Mouse (Mus musculus) cerebellum, postnatal 36 days (tissue): ENCODE data around the gene Rasgrf2.

Experiments
- DNase-seq, 2 experiments: peaks; one replicate each; pipeline ENCODE4 v3.0.0; 2021 to 2022; ENCODE audit warnings: mixed read lengths in 2 of 2

The Rasgrf2 gene

DNA sequence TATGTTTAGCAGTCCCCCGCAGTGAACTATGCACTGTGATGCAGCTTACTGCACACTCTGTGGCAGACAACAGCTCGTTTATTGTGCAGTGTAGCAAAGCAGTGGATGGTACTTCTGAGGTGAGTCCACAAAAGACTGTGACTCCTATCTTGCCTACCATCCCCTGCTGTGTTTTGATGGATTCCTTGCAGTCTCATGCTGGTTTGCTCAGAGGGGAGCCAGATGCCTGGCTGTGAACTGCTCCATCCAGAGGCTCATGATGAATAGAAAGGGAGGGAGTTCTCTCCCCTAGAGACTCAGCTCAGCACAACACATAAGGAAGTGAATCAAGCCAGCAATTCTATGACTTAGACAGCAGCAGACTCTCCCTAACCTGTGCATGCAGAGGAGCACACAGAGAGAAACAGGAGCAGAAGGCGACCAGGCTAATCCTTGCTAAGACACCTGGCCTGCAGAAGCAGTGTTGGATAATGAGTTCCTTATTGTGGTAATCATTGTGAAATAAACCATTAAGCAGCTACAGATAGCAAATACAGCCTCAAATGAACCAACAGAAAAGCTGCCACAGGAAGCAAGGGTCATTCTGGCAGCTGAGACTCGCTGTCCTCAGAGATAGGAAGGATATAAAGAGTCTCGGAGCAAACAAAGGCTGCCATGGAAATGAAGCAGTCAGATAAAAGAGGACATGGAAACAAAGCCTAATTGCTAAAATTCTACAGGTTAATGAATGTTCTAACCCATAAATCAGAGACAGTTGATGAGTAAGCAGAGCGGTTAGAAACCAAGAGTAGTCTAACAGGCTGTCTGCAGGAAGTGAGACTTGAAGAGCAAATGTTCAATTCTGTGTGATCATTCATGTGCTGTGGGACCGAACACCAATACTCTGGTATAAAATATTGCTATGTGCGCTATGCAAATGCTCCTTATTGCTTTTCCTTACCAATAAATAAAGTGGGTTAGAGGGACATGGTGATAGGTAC is 89.6 kb downstream of the Rasgrf2 start:
- DNase-seq: no peak

GRCm38 (mm10) chr13:92030364-92031057 is 100.9 kb downstream of the Rasgrf2 start:
- DNase-seq: no peak

- no peak for DNase-seq
These were observed 101.8 kb downstream of the Rasgrf2 start for GRCm38 (mm10) chr13:92029666-92030065.

- no peak for DNase-seq
These were observed 103.5 kb downstream of the Rasgrf2 start for GRCm38 (mm10) chr13:92027951-92028350.

DNA sequence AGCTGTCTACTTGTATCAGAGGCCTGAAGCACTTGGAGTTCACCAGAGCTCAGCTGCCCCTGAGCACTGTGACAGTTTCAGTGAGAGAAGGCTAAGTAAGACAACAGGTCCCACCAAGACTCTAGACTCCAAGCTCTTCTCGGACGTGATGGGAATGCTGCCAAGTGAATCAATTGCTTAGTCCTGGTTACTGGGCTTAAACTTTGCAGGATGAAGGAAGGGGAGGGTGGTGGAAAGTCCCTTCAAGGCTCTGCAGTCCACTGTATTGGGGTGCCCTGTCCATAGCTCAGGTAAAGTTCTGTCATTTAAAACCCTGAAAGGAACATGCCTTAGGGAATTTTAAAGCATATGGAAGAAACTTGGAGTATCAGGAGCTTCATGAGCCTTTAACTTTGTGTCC is 104.8 kb downstream of the Rasgrf2 start:
- DNase-seq: no peak

GRCm38 (mm10) chr13:92025124-92025523 is 106.3 kb downstream of the Rasgrf2 start:
- DNase-seq: no peak

DNA sequence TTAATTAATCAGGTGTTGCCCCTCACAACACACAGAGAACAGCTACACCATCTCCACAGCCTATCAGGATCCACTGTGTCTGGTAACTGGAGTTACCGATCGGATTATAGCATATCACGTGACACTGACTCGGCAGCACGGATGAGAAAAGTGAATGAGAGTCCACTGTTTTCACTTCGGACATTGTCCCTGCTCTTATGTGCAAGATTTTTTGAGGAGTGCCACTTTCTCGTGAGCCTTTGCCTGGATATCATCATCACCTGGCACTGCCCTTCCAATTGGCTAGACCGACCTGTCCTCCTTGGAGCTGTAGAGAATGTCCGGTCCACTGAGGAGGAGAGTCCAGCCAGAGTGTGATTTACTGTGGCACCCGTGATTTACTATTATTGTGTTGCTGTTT is 109.3 kb downstream of the Rasgrf2 start:
- no peak for DNase-seq

- DNase-seq: no peak
These were observed 134.5 kb downstream of the Rasgrf2 start for GRCm38 (mm10) chr13:91996929-91997328.

GRCm38 (mm10) chr13:91991412-91991811 is 140.0 kb downstream of the Rasgrf2 start:
- DNase-seq: no peak

GRCm38 (mm10) chr13:91990709-91991284 is 140.7 kb downstream of the Rasgrf2 start:
- no peak for DNase-seq

GRCm38 (mm10) chr13:91988378-91988777 is 143.1 kb downstream of the Rasgrf2 start:
- no peak for DNase-seq

- no peak for DNase-seq
These were observed 144.5 kb downstream of the Rasgrf2 start for GRCm38 (mm10) chr13:91986958-91987357.

DNA sequence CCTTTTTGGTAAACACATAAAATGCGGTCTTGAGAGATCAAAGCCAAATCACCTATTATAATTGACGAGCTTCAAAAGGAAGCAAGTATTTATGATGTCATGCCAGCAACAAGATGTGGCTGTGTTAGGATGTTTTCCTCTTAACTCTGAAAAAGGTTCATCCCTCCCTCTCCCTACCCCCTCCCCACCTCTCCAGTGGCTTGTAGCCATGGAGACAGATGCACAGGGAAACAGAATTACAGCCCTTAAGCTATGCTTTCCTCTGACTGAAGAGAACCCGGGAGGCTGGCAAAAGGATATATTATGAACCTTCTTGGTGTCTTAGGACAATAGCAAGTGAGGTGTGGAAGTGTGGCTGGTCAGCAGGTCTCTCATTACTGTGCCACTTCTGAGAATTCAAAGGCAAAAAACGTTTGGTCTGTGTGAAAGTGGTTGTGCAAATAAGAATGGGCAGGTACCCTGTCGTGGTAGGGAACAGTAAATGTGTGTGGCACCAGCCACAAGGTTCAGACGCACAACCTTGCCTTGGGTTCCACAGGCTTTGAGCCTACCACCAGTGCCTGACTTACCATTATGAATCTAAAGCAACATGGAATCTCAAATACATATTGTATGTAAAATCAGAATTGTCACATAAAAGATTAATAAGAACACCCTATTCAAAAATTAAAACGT is 145.4 kb downstream of the Rasgrf2 start:
- DNase-seq: no peak

GRCm38 (mm10) chr13:91985019-91985418 is 146.4 kb downstream of the Rasgrf2 start:
- no peak for DNase-seq

DNA sequence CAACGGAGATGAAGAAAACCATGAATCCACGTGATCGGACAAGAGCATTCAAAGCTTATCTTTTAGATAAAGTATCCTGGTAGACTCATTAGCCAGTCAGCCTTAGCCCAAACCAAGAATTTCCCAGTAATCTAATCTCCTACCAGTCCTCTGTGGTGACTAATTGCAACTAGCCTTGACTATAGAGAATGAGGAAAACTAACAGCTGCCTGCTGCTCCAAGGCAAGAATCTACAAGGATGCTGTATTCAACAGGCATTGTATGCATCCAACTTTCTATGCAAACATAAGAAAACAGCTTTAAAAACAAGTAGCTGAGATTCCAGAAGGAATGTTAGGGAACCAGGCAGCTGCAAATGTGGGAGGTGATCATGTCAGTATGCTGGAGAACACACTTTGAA is 149.4 kb downstream of the Rasgrf2 start:
- DNase-seq: no peak

- DNase-seq: no peak
These were observed 150.0 kb downstream of the Rasgrf2 start for GRCm38 (mm10) chr13:91981414-91981813.

DNA sequence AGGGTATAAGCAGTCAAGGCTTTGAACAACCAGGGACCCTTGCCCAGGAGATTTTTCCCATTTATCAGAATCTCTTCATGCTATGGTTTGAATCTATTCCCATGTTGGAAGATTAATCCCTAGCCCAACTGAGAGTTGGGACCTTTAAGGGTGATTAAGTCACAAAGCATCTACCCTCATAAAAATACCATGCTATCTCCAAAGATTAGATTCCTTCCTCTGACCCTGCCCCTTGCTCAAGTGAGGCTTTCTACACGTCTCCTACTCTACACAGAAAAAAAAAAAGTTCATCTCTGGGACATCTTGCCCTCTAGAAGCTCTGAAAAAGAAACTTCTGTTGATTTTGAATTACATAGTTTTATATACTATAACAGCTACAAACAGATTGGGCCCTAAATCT is 154.5 kb downstream of the Rasgrf2 start:
- no peak for DNase-seq

DNA sequence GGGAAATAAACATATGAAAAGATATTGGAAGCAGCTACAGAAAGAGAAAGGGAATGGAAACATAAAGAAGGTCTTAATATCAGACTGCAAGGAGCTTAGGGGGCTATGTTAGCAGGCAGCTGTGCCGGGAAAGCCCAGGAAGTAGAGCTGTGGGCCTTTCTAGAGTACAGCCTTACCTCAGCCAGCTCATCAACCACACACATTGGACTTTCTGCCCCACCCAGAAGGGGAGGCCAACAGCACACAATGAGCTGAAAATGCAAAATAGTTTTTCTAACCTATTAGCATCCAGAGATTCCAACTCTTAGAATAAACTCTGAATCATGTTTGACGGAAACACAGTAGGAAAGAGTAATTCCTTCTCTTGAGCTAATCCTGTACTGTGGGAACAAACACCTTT is 154.9 kb downstream of the Rasgrf2 start:
- DNase-seq: no peak

DNA sequence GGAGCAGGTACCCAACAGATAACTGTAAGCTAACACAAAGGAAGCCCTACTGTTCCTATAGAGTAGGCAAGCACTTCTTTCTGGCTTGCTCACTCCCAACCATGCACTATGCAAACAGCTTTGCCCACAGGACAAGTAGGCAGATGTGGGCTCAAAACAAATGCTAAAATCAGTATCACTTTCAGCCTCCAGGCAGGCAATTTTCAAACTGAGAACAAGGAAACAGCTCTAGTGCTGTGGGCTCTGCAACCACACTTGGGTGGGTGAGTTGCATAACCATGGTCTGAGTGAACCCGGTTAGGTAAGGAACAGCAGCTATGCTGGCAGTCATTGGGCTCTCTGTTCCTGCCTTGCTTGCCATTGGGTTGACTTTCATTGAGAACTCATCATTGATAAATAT is 157.3 kb downstream of the Rasgrf2 start:
- no peak for DNase-seq

- DNase-seq: no peak
These were observed 160.2 kb downstream of the Rasgrf2 start for GRCm38 (mm10) chr13:91971246-91971645.

DNA sequence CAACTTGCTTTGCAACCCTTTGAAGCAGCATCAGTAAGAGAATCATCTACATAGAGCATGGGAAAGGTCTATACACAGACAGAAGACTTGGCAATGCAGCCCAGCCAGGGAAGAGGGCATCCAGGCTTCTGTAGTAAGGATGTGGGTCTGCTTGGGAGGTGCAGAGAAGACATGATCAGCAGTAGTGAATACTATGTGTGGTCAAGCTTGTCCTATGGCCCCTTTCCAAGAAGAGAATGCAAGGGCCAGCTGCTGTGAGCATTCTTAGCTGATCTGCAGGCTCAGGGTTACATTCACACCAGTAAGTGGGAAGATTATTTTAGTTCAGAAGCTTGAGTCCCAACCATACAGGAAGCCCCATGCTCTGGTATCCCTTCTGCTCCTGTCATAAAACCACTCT is 175.0 kb downstream of the Rasgrf2 start:
- no peak for DNase-seq

GRCm38 (mm10) chr13:91955646-91956045 is 175.8 kb downstream of the Rasgrf2 start:
- DNase-seq: no peak

GRCm38 (mm10) chr13:91955175-91955574 is 176.3 kb downstream of the Rasgrf2 start:
- DNase-seq: no peak
